Mouse (Mus musculus): ENCODE results near the gene Adamts4.

Gene Adamts4

DNA sequence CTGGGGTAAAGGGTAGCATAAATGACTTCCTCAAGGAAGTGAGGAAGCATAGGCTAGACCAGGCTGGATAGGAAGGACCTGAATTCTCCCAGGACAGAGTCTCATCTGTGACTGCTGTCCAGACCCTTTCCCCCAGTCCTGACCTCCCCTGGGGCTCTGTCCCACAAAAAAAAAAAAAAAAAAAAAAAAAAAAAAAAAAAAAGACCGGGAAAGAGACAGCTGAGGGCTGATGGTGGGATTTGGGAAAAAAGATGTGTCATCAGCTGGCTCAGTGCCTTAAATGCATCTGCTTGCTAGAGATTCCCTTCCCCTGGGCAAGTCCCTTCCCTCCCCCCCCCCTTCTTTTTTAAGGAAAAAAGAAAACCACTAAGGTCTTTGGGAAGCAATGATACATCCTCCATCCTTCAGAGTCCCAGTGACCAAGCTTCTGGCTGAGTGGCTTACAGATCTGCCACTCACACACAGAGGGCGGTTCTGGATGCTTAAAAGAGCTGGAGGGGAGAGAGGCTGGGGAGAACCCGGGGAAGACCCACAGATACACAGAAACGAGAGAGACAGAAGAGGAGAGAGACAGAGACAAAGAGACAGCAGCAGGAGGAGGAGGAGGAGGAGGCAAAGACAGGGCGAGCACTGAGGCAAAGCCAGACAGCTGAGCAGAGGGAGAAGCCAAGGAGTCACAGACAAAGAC lies at the start of gene Adamts4:
Adamts4 (plus strand) TSS at position 509 of the 688 bp plus-strand sequence.
- in situ Hi-C loops (cut with MboI; ENCODE audit: low sequenced_read_pairs), result no loop called here

DNA sequence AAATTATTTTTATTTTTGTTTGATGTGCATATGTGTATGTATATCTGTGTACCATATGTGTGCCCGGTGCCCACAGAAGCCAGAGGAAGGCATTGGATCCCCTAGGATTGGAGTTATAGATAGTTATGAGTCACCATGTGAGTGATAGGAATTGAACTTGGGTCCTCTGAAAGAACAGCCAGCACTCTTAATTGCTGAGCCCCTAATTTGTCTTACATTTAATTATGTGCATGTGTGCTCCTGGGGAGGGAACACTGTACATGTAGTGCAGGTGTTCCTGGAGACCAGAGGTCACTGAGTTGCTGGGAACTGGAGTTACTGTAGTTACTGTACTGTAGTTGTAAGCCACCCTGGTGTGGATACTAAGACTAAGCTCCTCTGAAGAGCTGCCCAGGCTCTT lies 49.5 kb upstream of the Adamts4 start:
- in situ Hi-C loops (cut with MboI; ENCODE audit: low sequenced_read_pairs), result no loop called here

DNA sequence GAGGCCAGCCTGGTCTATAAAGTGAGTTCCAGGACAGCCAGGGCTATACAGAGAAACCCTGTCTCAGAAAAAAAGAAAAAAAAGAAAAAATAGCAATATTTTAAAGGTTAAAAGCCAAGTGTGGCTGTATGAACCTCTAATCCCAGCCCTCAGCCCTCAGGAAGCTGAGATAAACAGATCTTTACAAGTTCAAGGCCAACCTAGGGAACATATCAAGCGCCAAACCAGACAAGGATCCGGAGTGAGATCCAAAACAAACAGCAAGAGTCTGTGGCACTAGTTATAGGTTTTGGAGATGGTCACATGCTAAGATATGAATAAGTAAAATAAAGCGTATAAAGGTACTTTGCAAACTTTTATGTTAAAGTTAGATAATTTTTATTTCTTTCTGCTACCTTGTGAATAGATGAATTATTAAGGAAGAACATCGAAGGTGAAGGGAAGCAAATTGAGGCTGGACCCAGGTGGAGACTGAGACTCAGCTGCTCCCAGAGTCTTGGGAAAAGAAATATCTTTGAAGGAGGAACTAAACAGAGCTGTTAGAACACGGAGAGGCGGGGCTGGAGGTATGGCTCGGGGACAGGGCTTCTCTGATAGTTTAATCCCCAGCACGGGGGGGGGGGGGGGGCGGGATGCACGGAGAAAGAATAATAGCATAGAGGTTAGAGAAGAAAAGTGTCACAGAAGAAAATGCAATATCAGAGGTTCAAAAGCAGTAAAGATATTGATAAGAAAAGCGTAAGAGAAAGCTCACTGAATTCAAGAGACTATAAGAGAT lies 46.6 kb upstream of the Adamts4 start:
- in situ Hi-C loops (cut with MboI; ENCODE audit: low sequenced_read_pairs), result no loop called here

DNA sequence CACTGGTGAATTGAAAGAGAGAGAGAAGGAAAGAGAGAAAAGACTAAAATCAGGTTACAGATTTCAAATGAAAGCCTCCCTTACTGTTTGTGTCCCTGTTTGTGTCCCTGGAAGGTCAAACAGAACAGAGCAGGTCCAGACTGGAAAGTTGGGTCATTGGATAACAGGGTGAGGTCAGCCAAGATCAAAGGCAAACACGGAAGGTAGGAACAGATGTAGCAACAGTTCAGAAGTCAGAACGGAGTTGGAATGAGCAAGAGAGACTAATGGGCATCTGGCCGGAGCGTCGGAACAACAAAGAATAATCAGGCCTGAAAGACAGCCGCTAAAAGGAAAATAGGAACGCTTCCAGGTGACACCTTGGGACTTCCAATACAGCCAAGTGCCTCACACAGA lies 46.0 kb upstream of the Adamts4 start:
- in situ Hi-C loops (cut with MboI; ENCODE audit: low sequenced_read_pairs), result no loop called here

DNA sequence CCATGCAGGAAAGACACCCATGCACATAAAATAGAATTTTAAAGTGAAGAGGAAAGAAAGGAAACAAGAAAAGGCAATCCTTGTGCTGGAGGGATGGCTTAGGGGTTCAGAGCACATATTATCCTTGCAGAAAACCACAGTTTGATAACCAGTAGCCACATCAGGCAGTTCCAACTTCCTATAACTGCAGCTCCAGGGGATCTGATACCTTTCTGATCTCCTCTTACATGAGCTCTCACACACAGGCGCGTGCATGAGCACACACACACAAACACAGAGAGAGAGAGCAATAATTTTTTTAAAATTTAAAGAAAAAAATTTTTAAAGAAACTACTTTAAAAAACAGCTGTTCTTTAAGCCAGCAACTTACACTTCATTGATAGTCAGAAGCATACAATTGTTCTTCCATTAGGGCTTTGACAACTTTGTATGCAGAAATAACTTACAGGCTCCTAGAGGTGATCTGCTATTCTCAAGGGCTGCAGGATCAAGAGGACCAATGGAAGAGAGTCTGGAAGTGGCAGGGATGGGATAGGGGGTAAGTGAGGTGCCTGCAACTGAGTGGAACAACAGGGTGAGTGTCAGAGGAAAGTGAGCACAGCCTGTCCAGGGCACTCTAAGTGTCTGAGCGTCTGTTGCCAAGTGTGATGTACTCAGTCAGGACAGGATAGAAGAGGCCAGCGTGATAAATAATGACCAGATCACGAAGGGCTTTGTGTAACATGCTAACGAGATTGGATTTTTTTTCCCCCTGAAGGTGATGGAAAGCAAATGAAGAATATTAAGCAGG lies 44.3 kb upstream of the Adamts4 start:
- in situ Hi-C loops (cut with MboI; ENCODE audit: low sequenced_read_pairs), result no loop called here

DNA sequence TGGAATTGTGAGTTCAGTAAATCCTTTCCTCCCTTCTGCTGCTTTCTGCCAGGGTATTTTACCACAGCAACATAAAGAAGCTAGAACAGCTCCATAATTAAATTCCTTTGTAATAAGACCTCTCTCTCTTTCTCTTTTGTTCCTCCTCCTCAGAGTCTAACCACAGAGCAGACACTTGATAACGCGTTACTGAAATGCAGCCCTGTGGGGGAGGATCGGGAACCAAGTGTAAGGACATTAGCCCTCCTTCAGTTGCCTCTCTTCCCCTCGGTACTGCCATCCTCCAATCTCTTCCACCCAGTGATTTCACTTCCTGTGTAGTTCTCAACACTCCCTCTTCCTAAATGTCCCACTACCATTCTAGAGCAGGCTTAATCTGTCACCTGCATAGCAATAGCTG lies 40.8 kb upstream of the Adamts4 start:
- in situ Hi-C loops (cut with MboI; ENCODE audit: low sequenced_read_pairs), result no loop called here

DNA sequence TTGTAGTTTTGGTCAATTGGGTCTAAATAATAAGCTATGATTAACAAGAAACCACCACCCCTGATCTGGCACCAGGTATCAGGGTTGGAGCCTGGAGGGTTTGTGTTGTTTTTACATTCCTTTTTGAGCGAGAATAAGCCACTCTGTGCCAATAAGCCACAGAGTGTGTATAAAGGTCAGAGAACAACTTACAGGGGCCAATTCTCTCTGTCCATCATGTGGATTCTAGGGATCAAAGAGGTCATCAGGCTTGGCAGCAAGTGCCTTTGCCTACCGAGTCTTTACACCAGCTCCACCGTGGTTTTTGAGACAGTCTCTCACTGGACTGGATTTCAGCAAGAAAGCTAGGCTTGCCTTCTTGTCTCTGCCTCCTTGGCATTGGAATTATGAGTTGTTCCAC lies 37.4 kb upstream of the Adamts4 start:
- in situ Hi-C loops (cut with MboI; ENCODE audit: low sequenced_read_pairs), result no loop called here

DNA sequence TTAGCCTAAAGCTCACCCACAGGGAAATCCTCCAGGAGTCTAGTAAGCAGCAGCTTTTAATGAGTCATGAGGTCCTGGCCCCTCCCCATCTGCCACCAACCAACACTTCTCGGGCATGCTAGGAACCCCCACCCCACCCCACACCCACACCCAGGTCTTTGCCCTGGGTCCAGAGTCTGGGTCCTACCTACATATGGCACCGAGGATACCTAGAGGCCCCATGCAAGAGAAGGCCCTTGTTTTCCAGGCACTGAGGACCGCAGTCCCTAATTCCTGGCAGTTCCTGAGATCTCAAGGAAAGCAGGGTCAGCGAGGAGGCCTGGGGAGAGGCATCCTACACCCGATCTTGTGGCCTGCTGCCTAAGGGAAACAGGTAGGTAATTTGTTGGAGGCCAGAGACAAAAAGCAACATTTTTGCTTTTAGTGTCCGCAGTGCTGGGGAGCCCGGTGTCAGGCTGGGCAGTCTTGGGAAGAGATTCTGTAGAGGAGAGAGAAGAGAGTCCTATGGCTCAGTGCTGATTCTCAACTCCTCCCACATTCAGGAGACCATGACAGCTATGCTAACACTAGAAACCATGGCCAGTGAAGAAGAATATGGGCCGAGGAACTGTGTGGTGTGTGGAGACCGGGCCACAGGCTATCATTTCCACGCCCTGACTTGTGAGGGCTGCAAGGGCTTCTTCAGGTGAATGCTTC lies 36.3 kb upstream of the Adamts4 start, which contains the start of gene Nr1i3:
Nr1i3 (plus strand) TSS at position 170 of the 696 bp plus-strand sequence.
- in situ Hi-C loops (cut with MboI; ENCODE audit: low sequenced_read_pairs), result no loop called here

DNA sequence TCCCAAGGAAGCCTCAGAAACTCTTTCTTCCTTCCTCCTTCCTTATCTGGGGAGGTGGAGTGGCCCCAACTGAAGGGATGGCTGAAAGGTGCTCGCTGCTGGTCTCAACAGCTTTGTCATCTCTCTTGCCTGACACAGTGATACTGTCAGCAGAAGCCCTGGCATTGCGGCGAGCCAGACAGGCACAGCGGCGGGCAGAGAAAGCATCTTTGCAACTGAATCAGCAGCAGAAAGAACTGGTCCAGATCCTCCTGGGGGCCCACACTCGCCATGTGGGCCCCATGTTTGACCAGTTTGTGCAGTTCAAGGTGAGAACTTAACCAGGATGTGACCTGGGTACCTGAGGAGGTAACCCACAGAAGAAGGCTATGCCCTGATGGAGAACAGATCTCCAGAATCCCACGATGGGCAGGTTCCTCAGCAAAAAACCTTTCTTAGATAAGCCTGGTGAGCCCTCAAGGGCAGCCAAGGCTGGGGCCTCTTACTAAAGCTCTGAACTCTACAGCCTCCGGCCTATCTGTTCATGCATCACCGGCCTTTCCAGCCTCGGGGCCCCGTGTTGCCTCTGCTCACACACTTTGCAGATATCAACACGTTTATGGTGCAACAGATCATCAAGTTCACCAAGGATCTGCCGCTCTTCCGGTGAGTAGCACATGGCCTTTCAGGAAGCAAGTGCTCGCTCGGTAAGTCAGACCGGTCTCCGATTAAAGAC lies 33.8 kb upstream of the Adamts4 start:
- in situ Hi-C loops (cut with MboI; ENCODE audit: low sequenced_read_pairs), result no loop called here

DNA sequence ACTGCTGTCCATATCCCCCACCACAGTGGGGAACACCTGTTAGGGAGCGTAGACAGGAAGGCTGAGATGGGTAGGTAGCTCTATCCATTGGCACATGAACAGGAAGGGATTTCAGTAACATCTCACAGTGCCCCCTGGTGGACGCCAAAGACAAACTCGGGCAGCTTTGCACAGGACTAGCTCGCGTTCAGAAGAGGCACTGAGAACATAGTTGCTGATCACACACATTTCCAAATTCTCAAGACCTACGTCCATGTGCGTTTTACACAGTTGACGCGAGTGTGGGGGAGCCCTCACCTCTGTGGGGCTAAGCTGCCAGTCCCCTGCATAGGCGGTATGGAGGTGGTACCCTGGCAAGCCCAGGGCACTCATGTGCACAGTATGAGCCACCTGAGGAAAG lies 29.4 kb upstream of the Adamts4 start:
- in situ Hi-C loops (cut with MboI; ENCODE audit: low sequenced_read_pairs), result loop anchor here (5.0 kb wide), 1 partner anchor 89 kb away; no protein-coding TSS in a partner anchor

DNA sequence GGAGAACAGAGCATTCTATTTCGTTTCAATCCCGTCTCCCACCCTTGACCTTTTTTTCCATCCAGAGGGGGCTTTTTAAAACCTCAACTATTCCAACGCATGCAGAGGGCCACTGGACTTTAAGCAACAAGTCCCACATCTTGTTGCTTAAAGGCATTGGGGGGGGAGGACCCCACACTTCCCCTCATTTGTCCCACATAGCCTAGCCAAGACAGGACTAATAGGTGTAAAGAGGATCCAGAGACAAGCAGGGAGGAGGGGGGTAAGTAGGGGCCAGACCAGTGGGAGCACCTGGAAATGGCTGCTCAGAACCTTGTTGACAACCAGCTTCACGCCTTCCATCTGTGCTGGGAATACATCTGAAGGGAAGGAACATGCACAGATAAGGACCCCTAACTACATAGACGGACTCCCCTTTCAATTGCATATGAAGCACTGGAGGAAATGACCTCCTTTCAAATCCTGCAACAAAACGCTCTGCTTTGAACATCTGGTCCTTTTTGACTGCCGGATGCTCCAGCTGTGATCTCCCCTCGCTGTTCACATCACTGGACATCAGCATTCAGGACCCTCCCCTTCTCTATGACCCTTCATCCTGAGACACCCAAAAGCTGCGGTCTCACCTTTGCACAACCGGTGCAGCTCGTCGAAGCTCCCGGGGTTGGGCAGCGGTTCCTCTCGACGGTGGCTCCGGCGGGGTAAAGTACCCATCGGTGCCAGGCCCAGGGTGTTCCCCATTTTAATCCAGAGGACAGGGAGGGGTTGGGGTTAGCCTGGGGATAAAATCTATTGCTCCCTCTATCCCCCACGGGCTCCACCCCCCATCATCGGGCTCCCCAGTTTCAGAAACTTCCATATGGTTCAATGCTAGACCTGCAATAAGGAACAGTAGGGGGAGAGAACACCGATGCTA lies 28.7 kb upstream of the Adamts4 start:
- in situ Hi-C loops (cut with MboI; ENCODE audit: low sequenced_read_pairs), result loop anchor here (5.0 kb wide), 1 partner anchor 89 kb away; no protein-coding TSS in a partner anchor

DNA sequence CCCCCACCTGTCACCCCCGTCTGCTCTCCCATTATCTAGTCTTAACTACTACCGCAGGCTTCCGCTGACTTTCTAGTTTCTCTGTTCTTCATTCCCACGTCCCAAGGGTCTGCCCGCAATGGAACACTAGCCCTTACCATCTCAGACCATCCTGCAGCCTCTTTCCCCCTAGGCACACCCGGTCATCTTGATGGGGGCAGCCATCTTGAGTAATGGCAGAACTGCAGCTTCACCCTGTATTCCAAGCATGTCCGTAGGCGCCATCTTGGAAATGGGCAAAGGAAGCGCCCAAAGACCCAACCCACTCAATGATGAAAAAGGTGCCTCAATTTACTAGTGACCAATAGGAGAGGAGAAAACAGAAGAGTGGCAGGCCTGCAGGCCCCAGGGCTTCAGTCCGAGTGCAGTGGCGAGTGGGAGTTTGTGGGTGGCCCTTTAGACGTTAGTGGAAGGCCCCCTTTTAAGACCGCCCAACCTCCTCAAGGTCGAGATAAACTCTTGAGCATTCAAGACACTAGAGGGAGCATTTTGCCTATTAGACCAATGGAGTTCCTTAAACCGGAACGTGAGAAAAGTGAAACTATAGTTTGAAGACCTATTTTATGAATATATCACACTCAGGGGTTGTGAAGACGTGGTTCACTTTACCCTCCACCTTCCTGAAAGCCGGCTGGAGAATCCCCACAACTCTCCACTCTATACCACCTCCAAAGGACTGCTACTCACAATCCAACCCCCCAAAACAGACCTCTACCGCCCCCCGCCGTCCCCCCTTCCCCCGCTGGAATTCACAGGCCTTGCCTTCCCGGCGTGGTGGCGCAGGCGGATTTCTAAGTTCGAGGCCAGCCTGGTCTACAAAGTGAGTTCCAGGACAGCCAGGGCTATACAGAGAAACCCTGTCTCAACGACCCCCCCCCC lies 27.7 kb upstream of the Adamts4 start, which contains the start of gene Tomm40l:
Tomm40l (minus strand) TSS at position 277 of the 918 bp plus-strand sequence.
- in situ Hi-C loops (cut with MboI; ENCODE audit: low sequenced_read_pairs), result loop anchor here (5.0 kb wide), 1 partner anchor 90 kb away; no protein-coding TSS in a partner anchor

DNA sequence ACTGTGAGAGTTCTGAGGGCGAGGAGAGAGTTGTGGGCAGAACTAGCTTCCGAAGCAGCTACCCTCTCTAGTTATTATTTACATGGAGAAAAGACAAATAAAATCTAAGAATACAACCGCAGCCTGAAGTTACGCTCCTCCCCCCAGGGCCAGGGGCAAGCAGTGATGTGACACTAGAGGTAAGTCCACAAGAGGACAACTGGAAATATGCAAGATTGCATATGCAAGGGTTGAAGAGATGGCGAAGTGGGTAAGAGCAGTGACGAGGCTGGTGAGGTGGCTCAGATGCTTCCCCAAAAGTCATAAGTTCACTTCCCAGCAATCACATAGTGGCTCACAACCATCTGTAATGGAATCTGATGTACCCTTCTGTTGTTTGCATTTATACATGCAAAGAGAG lies 27.1 kb upstream of the Adamts4 start:
- in situ Hi-C loops (cut with MboI; ENCODE audit: low sequenced_read_pairs), result loop anchor here (5.0 kb wide), 1 partner anchor 91 kb away; no protein-coding TSS in a partner anchor

DNA sequence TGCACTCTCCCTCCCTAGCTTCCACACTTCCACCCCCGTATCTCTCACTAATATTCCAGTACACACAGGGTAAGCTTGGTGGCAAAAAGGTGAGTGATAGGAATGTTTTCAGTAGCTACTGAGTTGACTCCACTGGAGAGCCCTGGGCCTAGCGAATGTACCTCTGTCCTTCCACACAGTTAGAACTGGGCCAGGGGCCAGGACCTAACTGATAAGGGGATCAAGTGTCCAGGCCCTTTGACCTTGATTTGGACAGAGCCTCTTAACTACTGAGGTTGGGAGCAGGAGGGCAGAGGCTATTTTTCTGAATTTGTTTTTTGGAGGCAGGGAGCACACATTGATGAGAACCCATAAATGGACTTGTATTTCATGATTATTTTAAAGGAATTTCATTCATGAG lies 26.4 kb upstream of the Adamts4 start:
- in situ Hi-C loops (cut with MboI; ENCODE audit: low sequenced_read_pairs), result loop anchor here (5.0 kb wide), 1 partner anchor 91 kb away; no protein-coding TSS in a partner anchor

DNA sequence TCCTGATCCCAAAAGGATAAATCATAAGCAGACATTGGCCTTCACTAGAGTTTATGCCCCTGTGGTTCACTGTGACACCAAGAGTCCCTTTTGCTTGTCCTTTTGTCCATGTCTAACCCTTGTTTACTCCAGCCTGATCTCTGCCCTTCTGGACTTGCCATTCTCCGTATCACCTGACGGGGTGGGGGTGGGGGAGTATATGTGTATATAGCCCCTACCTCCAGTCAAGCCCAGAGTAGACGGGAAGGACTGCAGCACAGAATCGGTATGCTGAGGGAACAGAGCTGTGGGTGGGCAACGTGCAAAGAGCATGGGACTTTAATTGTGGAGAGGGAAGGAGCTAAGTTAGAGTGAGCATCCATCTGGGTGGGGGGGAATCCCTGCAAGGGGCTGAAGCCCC lies 25.4 kb upstream of the Adamts4 start, which contains the start of gene Apoa2:
Apoa2 (plus strand) TSS at position 198 of the 400 bp plus-strand sequence.
- in situ Hi-C loops (cut with MboI; ENCODE audit: low sequenced_read_pairs), result loop anchor here (5.0 kb wide), 1 partner anchor 93 kb away; no protein-coding TSS in a partner anchor

DNA sequence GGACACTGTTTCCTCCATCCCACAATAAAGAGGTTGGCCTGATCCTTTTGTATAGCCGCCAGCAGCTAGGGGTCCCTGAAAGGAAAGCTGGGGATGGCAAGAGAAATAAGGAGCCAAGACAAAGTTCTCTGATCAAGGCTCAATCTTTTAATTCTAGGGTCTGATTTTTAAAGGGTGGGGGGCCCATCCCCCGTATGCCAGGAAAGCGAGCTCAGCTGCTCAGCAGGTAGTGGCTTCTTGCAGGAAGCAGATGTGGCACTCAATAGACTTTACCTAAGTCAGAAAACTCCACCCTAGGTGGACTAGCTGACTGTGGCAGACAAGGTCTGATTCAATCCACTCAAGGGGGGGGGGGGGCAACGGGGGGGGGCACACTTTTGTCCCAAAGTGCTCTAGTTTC lies 23.4 kb upstream of the Adamts4 start:
- in situ Hi-C loops (cut with MboI; ENCODE audit: low sequenced_read_pairs), result no loop called here

DNA sequence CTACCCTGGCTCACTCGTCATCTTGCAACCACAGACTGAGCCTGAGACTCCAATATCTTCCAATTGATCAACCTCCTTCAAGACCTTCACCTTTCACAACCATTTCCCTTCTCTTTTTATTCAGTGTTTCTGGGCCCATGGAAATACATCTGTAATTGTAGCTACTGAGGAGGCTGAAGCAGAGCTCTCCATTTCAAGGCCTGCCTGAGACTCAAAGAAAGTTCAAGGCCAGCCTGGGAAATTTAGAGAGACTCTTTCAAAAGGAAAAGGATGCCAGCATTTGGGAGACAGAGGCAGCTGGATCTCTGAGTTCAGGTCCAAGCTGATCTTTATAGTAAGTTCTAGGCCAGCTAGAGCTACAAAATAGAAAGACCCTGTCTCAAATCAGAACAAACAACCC lies 22.3 kb upstream of the Adamts4 start:
- in situ Hi-C loops (cut with MboI; ENCODE audit: low sequenced_read_pairs), result no loop called here
